Mouse (Mus musculus) ES-E14 (cell line): ENCODE data around the gene B4galt2.

ENCODE experiments used
- CHD2 ChIP-seq: IDR thresholded peaks from 2 replicates; pipeline ENCODE4 v1.6.1; 2014; ENCODE audit warnings: mild to moderate bottlenecking, low read depth, low read length, inconsistent platforms
- HCFC1 ChIP-seq: IDR thresholded peaks from 2 replicates; pipeline ENCODE4 v1.6.1; 2012; ENCODE audit warnings: low read length, inconsistent platforms, borderline replicate concordance; ENCODE audit not compliant: insufficient read depth
- ZC3H11A ChIP-seq: IDR thresholded peaks from 2 replicates; pipeline ENCODE4 v1.6.1; 2012; ENCODE audit warnings: low read depth, mild to moderate bottlenecking, inconsistent platforms, low read length, borderline replicate concordance
- ZNF384 ChIP-seq: IDR thresholded peaks from 2 replicates; pipeline ENCODE4 v1.6.1; 2012; ENCODE audit warnings: low read depth, low read length, inconsistent platforms

DNA sequence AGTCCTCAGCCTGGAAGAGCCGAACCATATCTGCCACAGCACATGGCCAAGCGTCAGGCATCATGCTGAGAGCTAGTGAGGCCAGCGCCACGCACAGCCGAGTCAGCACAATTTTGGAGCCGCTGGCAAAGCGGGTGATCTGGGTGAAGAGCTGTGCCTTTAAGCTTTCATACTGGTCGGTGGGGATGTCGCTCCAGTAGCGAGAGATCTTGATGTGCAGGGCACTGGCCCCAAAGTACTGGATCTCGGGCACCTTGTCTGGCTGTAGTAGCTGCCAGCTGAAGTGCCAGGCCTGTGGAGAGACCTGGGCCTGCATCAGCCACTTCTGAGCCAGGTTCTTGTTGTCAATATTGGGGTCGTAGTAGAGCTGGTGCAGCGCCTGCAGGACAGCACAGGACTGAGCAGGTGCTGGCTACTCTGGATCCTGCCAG, 28.9 kb upstream of the B4galt2 start:
- TF ChIP-seq CHD2 (no peak), ZNF384 (no peak), HCFC1 (no peak), ZC3H11A (no peak)
